Mouse (Mus musculus) C2C12 (cell line): ENCODE results near the gene 1810049J17Rik. TPM values are rescaled to one million over a fixed set of nuclear protein-coding genes. Genes with fewer than 3 reads are reported as not detected.

Source experiments
- H3K27me3 ChIP-seq: one replicate; pipeline ENCODE4 v1.6.1; 2011; ENCODE audit not compliant: control insufficient read depth, insufficient read depth, insufficient read length
- H3K36me3 ChIP-seq: one replicate; pipeline ENCODE4 v1.6.1; 2011; ENCODE audit not compliant: control insufficient read depth, insufficient read depth
- H3K4me3 ChIP-seq: one replicate; pipeline ENCODE4 v1.5.1; 2011; ENCODE audit warnings: mild to moderate bottlenecking, control low read depth; ENCODE audit not compliant: poor library complexity, insufficient read depth, severe bottlenecking
- H3K79me2 ChIP-seq: one replicate; pipeline ENCODE4 v1.6.1; 2011; ENCODE audit not compliant: control insufficient read depth, insufficient read depth
- H3K79me3 ChIP-seq: one replicate; pipeline ENCODE4 v1.6.1; 2011; ENCODE audit warnings: low read depth, control low read depth
- H3ac ChIP-seq: one replicate; pipeline ENCODE3; 2011; ENCODE audit warnings: low read depth; ENCODE audit not compliant: control insufficient read depth, insufficient read length
- CEBPB ChIP-seq: IDR thresholded peaks from one replicate; pipeline ENCODE4 v1.6.1; 2011; ENCODE audit warnings: low read depth, mild to moderate bottlenecking, control low read depth, moderate library complexity
- CTCF ChIP-seq: IDR thresholded peaks from one replicate; pipeline ENCODE4 v1.5.1; 2011; ENCODE audit not compliant: control insufficient read depth, insufficient read depth, insufficient read length
- FOSL1 ChIP-seq: IDR thresholded peaks from one replicate; pipeline ENCODE4 v1.8.0; 2011; ENCODE audit warnings: mild to moderate bottlenecking, low read length; ENCODE audit not compliant: poor library complexity, insufficient read depth, severe bottlenecking
- MAX ChIP-seq: IDR thresholded peaks from one replicate; pipeline ENCODE4 v1.6.1; 2011; ENCODE audit warnings: mild to moderate bottlenecking, control low read depth
- MYOD1 ChIP-seq: IDR thresholded peaks from one replicate; pipeline ENCODE4 v1.6.1; 2011; ENCODE audit warnings: low read depth; ENCODE audit not compliant: control insufficient read depth, insufficient read length
- MYOG ChIP-seq: IDR thresholded peaks from one replicate; pipeline ENCODE4 v1.6.1; 2011; ENCODE audit not compliant: control insufficient read depth, insufficient read length; ENCODE audit errors: extremely low read depth
- USF1 ChIP-seq: IDR thresholded peaks from one replicate; pipeline ENCODE4 v1.6.1; 2011; ENCODE audit warnings: low read depth, mild to moderate bottlenecking, control low read depth, moderate library complexity
- polyA plus RNA-seq: library from polyadenylated mRNA; unstranded; fragments of >200 nt; fragmentation: generic; extraction: Trizol; gene quantifications from one replicate; pipeline ENCODE4 v1.2.1, GENCODE M21; 2012; ENCODE audit warnings: missing spikeins

The 1810049J17Rik gene
- polyA plus RNA-seq, 1 experiment = 4.8 TPM

DNA sequence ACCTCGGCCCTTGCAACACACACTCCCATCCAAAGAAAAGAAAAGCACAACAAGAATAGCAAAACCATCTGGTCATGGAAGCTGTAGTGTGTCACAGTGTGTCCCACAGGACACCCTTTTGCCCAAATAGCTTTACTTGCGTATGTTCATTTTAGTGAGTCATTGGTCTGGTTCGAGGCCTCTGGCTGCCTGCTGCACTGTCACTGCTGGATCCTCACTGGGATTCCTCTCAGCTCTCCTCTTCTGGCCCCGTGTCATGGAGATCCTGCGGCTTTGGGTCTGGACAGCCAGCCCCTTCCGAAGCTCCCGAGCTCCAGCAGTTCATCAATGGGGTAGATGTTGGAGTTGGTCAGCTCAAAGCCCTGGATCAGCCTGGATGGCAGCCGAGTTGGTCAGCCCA is 3.2 kb downstream of the 1810049J17Rik start:
- Histone ChIP-seq H3K27me3 (no peaks in the 10 kb centered on the region), H3K79me2 (peaks cover 22% of the 10 kb centered on the region), H3ac (no peak overlapping the region), H3K4me3 (no peak overlapping the region), H3K36me3 (no peaks in the 10 kb centered on the region), H3K79me3 (peaks cover 21% of the 10 kb centered on the region)
- no peak for TF ChIP-seq FOSL1

DNA sequence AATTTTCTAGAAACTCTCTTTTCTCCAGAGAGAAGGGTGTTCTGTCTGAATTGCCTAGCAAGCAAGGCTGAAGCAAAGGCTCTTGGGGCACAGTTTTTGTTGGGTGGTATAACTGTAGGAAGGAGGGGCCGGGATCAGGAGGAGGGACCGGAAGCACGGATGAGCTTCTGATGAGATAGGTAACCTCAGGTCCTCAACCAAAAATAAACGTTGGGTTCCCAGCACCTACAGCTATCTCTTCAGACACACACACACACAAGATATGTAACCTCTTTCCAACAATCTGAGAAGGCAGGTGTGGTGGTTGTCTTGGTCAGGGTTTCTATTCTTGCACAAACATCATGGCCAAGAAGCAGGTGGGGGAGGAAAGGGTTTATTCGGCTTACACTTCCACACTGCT is 4.4 kb downstream of the 1810049J17Rik start:
- Histone ChIP-seq H3ac (no peak overlapping the region), H3K79me3 (peaks cover 9% of the 10 kb centered on the region), H3K27me3 (no peaks in the 10 kb centered on the region), H3K79me2 (peaks cover 11% of the 10 kb centered on the region), H3K36me3 (no peaks in the 10 kb centered on the region), H3K4me3 (no peak overlapping the region)
- TF ChIP-seq MAX = no peak
- no peak for TF ChIP-seq CTCF
- TF ChIP-seq USF1 = no peak
- no peak for TF ChIP-seq FOSL1
- no peak for TF ChIP-seq MYOG
- no peak for TF ChIP-seq CEBPB
- no peak for TF ChIP-seq MYOD1

DNA sequence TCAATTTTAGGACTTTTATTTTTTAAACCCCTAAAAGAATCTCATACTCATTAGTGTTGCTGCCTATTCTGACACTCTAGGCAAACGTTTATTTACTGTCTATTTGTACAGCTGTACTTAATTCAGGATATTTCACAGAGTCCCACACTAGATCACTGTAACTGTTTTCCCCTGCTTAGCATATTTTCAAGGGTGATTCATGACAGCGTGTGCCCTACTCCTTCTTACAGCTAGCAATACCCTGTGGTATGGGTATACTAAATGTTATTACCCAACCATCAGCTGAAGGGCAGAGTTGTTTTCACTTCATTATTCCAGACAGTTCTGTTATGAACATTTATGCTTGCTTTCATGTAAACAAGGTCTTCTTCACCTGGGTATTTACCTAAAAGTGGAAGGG is 5.7 kb downstream of the 1810049J17Rik start:
- H3ac ChIP-seq = no peak overlapping the region
- no peaks in the 10 kb centered on the region for H3K79me3 ChIP-seq
- H3K36me3 ChIP-seq = no peaks in the 10 kb centered on the region
- H3K79me2 ChIP-seq = no peaks in the 10 kb centered on the region
- no peak overlapping the region for H3K4me3 ChIP-seq
- no peaks in the 10 kb centered on the region for H3K27me3 ChIP-seq
- TF ChIP-seq CTCF (no peak), FOSL1 (no peak), MYOG (no peak), CEBPB (no peak), MAX (no peak), MYOD1 (no peak), USF1 (no peak)

DNA sequence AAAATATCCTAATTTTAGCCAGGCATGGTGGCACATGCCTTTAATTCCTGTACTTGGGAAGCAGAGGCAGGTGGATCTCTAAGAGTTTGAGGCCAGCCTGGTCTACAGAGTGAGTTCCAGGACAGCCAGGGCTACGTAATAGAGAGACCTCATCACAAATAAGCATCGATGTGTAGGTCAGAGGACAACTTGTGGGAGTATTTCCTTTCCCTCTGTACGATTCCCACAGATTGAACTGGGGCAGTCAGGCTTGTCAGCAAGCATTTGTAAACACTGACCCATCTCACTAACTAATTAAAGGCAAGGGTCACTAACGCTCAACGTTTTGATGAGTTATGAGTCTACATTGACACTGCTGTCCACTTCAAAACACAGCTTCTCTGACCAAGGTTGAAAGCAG is 7.1 kb downstream of the 1810049J17Rik start:
- TF ChIP-seq CEBPB (no peak), CTCF (no peak), USF1 (no peak)

DNA sequence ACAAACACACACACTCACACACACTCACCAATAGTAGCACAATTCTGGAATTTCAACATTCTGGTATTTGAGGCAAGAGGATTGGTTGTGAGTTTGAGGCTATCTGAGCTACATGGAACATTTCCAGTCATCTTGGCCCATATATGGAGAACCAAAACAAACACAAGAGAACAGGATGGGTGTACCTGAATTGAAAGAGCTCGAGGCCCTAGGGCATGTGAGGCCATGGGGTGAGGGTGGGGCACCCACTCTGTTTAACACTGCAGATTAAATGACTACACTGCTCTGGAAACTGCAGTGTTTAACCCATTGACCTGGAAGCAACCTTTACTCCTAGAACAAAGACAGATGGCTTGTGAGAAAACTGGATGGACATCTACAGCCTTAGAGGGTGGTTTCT is 8.4 kb downstream of the 1810049J17Rik start:
- H3K27me3 ChIP-seq = no peaks in the 10 kb centered on the region
- no peak overlapping the region for H3ac ChIP-seq
- no peaks in the 10 kb centered on the region for H3K36me3 ChIP-seq
- TF ChIP-seq MYOD1 (no peak), USF1 (no peak), CEBPB (no peak), MAX (no peak), FOSL1 (no peak), MYOG (no peak)
- no peak overlapping the region for H3K4me3 ChIP-seq
- H3K79me2 ChIP-seq = no peaks in the 10 kb centered on the region
- H3K79me3 ChIP-seq = no peaks in the 10 kb centered on the region

More for the DNA sequence above, 7.1 kb downstream of the 1810049J17Rik start:
- no peaks in the 10 kb centered on the region for H3K27me3 ChIP-seq
- H3K4me3 ChIP-seq = no peak overlapping the region
- H3K79me3 ChIP-seq = no peaks in the 10 kb centered on the region
- H3K36me3 ChIP-seq = no peaks in the 10 kb centered on the region
- H3ac ChIP-seq = no peak overlapping the region
- no peaks in the 10 kb centered on the region for H3K79me2 ChIP-seq

DNA sequence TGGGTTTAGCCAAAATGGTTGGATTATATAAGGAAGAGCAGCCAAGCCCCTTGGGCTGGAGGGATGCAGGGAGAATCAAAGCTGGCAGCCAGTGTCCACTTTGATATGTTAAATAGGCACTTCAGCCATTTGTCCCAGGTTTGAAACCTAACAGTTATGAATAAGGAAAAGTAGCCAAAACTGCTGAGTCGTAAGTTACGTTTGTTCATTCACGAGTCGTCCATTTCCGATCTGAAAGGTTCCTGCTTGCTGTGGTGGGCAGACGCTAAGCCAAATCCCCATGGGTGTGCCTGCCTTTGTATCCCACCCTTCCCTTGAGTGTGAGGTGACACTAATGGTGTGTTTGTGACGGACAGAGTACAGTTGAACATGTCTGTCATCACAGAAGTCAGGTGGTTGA is 10.2 kb downstream of the 1810049J17Rik start:
- H3K4me3 ChIP-seq = no peak overlapping the region
- no peaks in the 10 kb centered on the region for H3K79me2 ChIP-seq
- H3ac ChIP-seq = no peak overlapping the region
- no peaks in the 10 kb centered on the region for H3K27me3 ChIP-seq
- no peaks in the 10 kb centered on the region for H3K36me3 ChIP-seq
- no peak for TF ChIP-seq CEBPB
- TF ChIP-seq MYOD1 = no peak
- no peak for TF ChIP-seq USF1
- no peak for TF ChIP-seq CTCF
- TF ChIP-seq FOSL1 = no peak
- TF ChIP-seq MYOG = no peak
- no peak for TF ChIP-seq MAX
- H3K79me3 ChIP-seq = no peaks in the 10 kb centered on the region

DNA sequence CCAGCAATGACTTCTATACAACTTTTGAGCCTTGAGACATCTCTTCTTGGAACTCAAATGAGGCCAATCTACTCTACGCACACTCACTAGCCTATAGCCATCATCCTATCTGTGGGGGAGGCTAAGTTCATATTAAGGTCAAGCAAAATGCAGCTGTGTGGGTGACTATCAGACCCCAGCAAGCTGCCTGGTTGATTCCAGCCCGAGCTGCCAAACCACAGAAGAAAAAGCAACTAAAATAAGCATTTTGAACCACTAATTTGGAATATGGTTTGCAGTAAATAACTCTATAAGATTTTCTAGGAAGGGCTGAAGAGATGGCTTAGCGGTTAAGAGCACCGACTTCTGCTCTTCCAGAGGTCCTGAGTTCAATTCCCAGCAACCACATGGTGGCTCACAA is 11.0 kb downstream of the 1810049J17Rik start:
- Histone ChIP-seq H3K4me3 (no peak overlapping the region), H3K27me3 (no peaks in the 10 kb centered on the region), H3K79me2 (no peaks in the 10 kb centered on the region), H3K36me3 (no peaks in the 10 kb centered on the region), H3K79me3 (no peaks in the 10 kb centered on the region), H3ac (no peak overlapping the region)
- TF ChIP-seq MAX (no peak), CTCF (no peak), MYOD1 (no peak), USF1 (no peak), CEBPB (no peak), MYOG (no peak), FOSL1 (no peak)
